Mouse (Mus musculus) myocyte (in vitro differentiated cells): ENCODE measurements around the gene Ino80b.

Experiments
- E2F4 ChIP-seq: IDR thresholded peaks from one replicate; pipeline ENCODE4 v1.6.1; 2011; ENCODE audit warnings: mild to moderate bottlenecking, control low read depth, moderate library complexity; ENCODE audit not compliant: insufficient read depth
- MYOG ChIP-seq, 3 experiments: IDR thresholded peaks; one replicate each; pipeline ENCODE4 v1.6.1; 2011; ENCODE audit warnings: control low read depth in 2 of 3, low read depth in 2 of 3, mild to moderate bottlenecking in 2 of 3; ENCODE audit not compliant: insufficient read length in 2 of 3, control insufficient read depth in 1 of 3, insufficient read depth in 1 of 3
- POLR2A ChIP-seq: IDR thresholded peaks from one replicate; pipeline ENCODE4 v1.6.1; 2011; ENCODE audit warnings: low read depth, mild to moderate bottlenecking, control low read depth, moderate library complexity; ENCODE audit not compliant: insufficient read length
- TCF12 ChIP-seq: IDR thresholded peaks from one replicate; pipeline ENCODE4 v1.6.1; 2011; ENCODE audit warnings: mild to moderate bottlenecking, control low read depth; ENCODE audit not compliant: poor library complexity, insufficient read depth, severe bottlenecking

DNA sequence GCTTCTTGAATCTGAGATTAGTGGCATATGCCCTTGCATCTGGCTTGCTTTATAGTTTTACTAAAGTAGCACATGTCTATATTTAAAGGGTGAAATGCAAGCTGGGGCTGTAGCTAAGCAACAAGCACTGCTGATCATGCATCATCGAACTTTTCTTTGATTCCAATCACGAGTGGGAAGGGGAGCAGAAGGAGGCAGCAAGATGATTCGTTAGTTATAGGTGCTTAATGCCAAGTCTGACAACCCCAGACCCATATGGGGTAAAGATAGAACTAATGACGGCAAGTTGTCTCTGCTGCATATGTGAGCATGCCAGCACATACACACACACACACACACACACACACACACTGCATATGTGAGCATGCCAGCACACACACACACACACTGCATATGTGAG is 21.1 kb downstream of the Ino80b start:
- TF ChIP-seq POLR2A (no peak), TCF12 (no peak), E2F4 (no peak), MYOG (IDR thresholded peaks at IDR 0.05; ENCODE audit: control insufficient read depth in 1 of 3, insufficient read depth in 1 of 3, insufficient read length in 2 of 3, low read depth in 2 of 3) (no peak)
